9 mouse cellular contexts compared by ENCODE assay signal in genomic region chr13:21994896-21995295, GRCm38 (mm10). TPM values are rescaled to one million over a fixed set of nuclear protein-coding genes. Genes with fewer than 3 reads are reported as not detected.
DNase-seq lines count a peak whose midpoint lies in the region; ATAC-seq and TF ChIP-seq lines count a peak whose summit lies in the region.
"Had no signal": no experiment of that assay in that cellular context is flagged by ENCODE, and none has a peak within 500 bp of the region (broad histone marks: within the 10 kb centered on the region; RNA-seq: fewer than 3 reads in every experiment).

No protein-coding gene starts in this region.

- no peak overlapping the region for H3K9ac ChIP-seq in kidney, embryonic 14.5 days (ENCODE audit: low read depth, low read length)
- no peak overlapping the region for H3K9ac ChIP-seq in hindbrain, embryonic 16.5 days (ENCODE audit: low read depth, low read length)
- no peak overlapping the region for H3K9ac ChIP-seq in midbrain, embryonic 15.5 days

- H3K4me3 ChIP-seq in kidney, embryonic 14.5 days (ENCODE audit: low read length), result peak overlapping the region; percentile 38
- H3K4me3 ChIP-seq in hindbrain, embryonic 16.5 days (ENCODE audit: low read length), result peak overlapping the region; percentile 24
- peak overlapping the region; percentile 20; the same call in 1 of the 2 replicates for H3K4me3 ChIP-seq in midbrain, embryonic 15.5 days

- 0 out of 2 replicates have a peak, but pooled peaks cover 5% of the 10 kb centered on the region for H3K9me3 ChIP-seq in kidney, embryonic 14.5 days (ENCODE audit: control insufficient read depth, low read length)
- peaks cover 10% of the 10 kb centered on the region for H3K9me3 ChIP-seq in hindbrain, embryonic 16.5 days (ENCODE audit: control insufficient read depth, low read length)
- no peaks in the 10 kb centered on the region for H3K9me3 ChIP-seq in midbrain, embryonic 15.5 days

- ATAC-seq in kidney, embryonic 14.5 days (ENCODE audit: low FRiP score, low TSS enrichment), result no peak
- ATAC-seq in hindbrain, embryonic 16.5 days, result no peak
- ATAC-seq in midbrain, embryonic 15.5 days (replicated peaks), result no peak

- no peak for TF ChIP-seq POLR2A in brain, embryonic 14.5 days (IDR thresholded peaks at IDR 0.05; ENCODE audit: borderline replicate concordance, extremely low read depth, insufficient read depth, insufficient read length, poor library complexity, severe bottlenecking)

- TF ChIP-seq CTCF in brain, embryonic 14.5 days (IDR thresholded peaks at IDR 0.05; ENCODE audit: borderline replicate concordance, extremely low read depth, insufficient read depth, insufficient read length), result no peak

- peaks cover 49% of the 10 kb centered on the region for H3K27me3 ChIP-seq in kidney, embryonic 14.5 days (ENCODE audit: control insufficient read depth, insufficient read depth, low read length)
- peaks cover 49% of the 10 kb centered on the region for H3K27me3 ChIP-seq in hindbrain, embryonic 16.5 days (replicated peaks; ENCODE audit: control insufficient read depth, insufficient read depth, low read length)
- H3K27me3 ChIP-seq in midbrain, embryonic 15.5 days (replicated peaks), result peaks cover 76% of the 10 kb centered on the region

- no peaks in the 10 kb centered on the region for H3K4me1 ChIP-seq in kidney, embryonic 14.5 days (ENCODE audit: control insufficient read depth, insufficient read depth, low read length)
- H3K4me1 ChIP-seq in hindbrain, embryonic 16.5 days (ENCODE audit: control insufficient read depth, insufficient read depth, low read depth, low read length), result no peaks in the 10 kb centered on the region
- H3K4me1 ChIP-seq in midbrain, embryonic 15.5 days, result peaks cover 12% of the 10 kb centered on the region; the same call in 1 of the 2 replicates

- no peak overlapping the region for H3K27ac ChIP-seq in kidney, embryonic 14.5 days (ENCODE audit: low read depth, low read length)
- H3K27ac ChIP-seq in hindbrain, embryonic 16.5 days (ENCODE audit: low read depth, low read length), result no peak overlapping the region
- no peak overlapping the region for H3K27ac ChIP-seq in midbrain, embryonic 15.5 days

- peak overlapping the region; percentile 69 for H3K4me2 ChIP-seq in kidney, embryonic 14.5 days (replicated peaks; ENCODE audit: low read depth, low read length)
- H3K4me2 ChIP-seq in hindbrain, embryonic 16.5 days (ENCODE audit: low read length), result peak overlapping the region; percentile 48
- peak overlapping the region; percentile 34 for H3K4me2 ChIP-seq in midbrain, embryonic 15.5 days

- 5% methylated on average over 8 of the region's 8 CpGs for WGBS in kidney, embryonic 14.5 days
- 4% methylated on average over 8 of the region's 8 CpGs for WGBS in hindbrain, embryonic 16.5 days
- WGBS in midbrain, embryonic 15.5 days, result 6% methylated on average over 8 of the region's 8 CpGs

- H3K36me3 ChIP-seq in kidney, embryonic 14.5 days (ENCODE audit: control insufficient read depth, insufficient read depth, low read length), result no peaks in the 10 kb centered on the region
- H3K36me3 ChIP-seq in hindbrain, embryonic 16.5 days (ENCODE audit: control insufficient read depth, insufficient read depth, low read length), result no peaks in the 10 kb centered on the region
- no peaks in the 10 kb centered on the region for H3K36me3 ChIP-seq in midbrain, embryonic 15.5 days (replicated peaks)

- no peak for DNase-seq in kidney, adult 18-20 months
- peak; percentile 62 for DNase-seq in brain, embryonic 14.5 days (ENCODE audit: low read depth)
- no peak for DNase-seq in layer of hippocampus, adult 9-10 months (ENCODE audit: low spot score)
- DNase-seq in adrenal gland, adult 8-10 months, result no peak
- DNase-seq in ovary, postnatal 36 days (ENCODE audit: low spot score), result no peak

RNA-seq across cellular contexts. Expression of gene Pom121l2, which starts 13.9 kb away (rescaled TPM):
- 0.36 TPM in 1 of 2 replicates, not detected in the other for polyA plus RNA-seq in kidney, embryonic 14.5 days (2014; fragmentation: Nextera tagmentation; extraction: Ambion mirVana)
- polyA plus RNA-seq in brain, embryonic 14.5 days (2012; rRNA removed), result 0.04 TPM in 1 of 2 replicates, not detected in the other
- not detected in 2 replicates for polyA plus RNA-seq in hindbrain, embryonic 16.5 days (2015; fragmentation: Nextera tagmentation; extraction: Ambion mirVana)
- polyA plus RNA-seq in midbrain, embryonic 15.5 days (2015; fragmentation: Nextera tagmentation; extraction: Ambion mirVana), result not detected in 2 replicates
- not detected for total RNA-seq in adrenal gland, adult 8-10 months (2022)
- total RNA-seq: neutrophil, adult 5-6 weeks had no signal

RNA-seq across cellular contexts. Expression of gene Prss16, which starts 14.6 kb away (rescaled TPM):
- polyA plus RNA-seq in kidney, embryonic 14.5 days (2014; fragmentation: Nextera tagmentation; extraction: Ambion mirVana), result not detected in 2 replicates
- 0.08 and 0.21 TPM in 2 replicates for polyA plus RNA-seq in brain, embryonic 14.5 days (2012; rRNA removed)
- not detected in 2 replicates for polyA plus RNA-seq in hindbrain, embryonic 16.5 days (2015; fragmentation: Nextera tagmentation; extraction: Ambion mirVana)
- polyA plus RNA-seq in midbrain, embryonic 15.5 days (2015; fragmentation: Nextera tagmentation; extraction: Ambion mirVana), result not detected in 2 replicates
- total RNA-seq in adrenal gland, adult 8-10 months (2022), result under 1 TPM in 2 of 4 experiments, not detected in 2; 0.63 to 0.70 TPM

RNA-seq across cellular contexts. Expression of gene Hist1h2ah, which starts 40.5 kb away (rescaled TPM):
- polyA plus RNA-seq in kidney, embryonic 14.5 days (2014; fragmentation: Nextera tagmentation; extraction: Ambion mirVana), result 8.6 and 14.9 TPM in 2 replicates
- polyA plus RNA-seq in brain, embryonic 14.5 days (2012; rRNA removed), result 8.8 and 13.4 TPM in 2 replicates
- polyA plus RNA-seq in hindbrain, embryonic 16.5 days (2015; fragmentation: Nextera tagmentation; extraction: Ambion mirVana), result not detected in 2 replicates
- 1.9 TPM in 1 of 2 replicates, not detected in the other for polyA plus RNA-seq in midbrain, embryonic 15.5 days (2015; fragmentation: Nextera tagmentation; extraction: Ambion mirVana)
- total RNA-seq in adrenal gland, adult 8-10 months (2022), result 10 to 100 TPM in 2 of 4 experiments, 1 to 10 TPM in 1, not detected in 1; 6.0 to 18.5 (median 12.6) TPM

RNA-seq across cellular contexts. Expression of gene Hist1h2bk, which starts 40.8 kb away (rescaled TPM):
- polyA plus RNA-seq in kidney, embryonic 14.5 days (2014; fragmentation: Nextera tagmentation; extraction: Ambion mirVana), result 14.1 and 26.0 TPM in 2 replicates
- polyA plus RNA-seq in brain, embryonic 14.5 days (2012; rRNA removed), result 20.9 and 21.3 TPM in 2 replicates
- 0.70 and 0.87 TPM in 2 replicates for polyA plus RNA-seq in hindbrain, embryonic 16.5 days (2015; fragmentation: Nextera tagmentation; extraction: Ambion mirVana)
- polyA plus RNA-seq in midbrain, embryonic 15.5 days (2015; fragmentation: Nextera tagmentation; extraction: Ambion mirVana), result 0.54 and 0.63 TPM in 2 replicates
- 10 to 100 TPM; 22.5 to 31.6 (median 25.4) TPM for total RNA-seq in adrenal gland, adult 8-10 months (2022)

RNA-seq across cellular contexts. Expression of gene Hist1h4i, which starts 46.3 kb away (rescaled TPM):
- polyA plus RNA-seq in kidney, embryonic 14.5 days (2014; fragmentation: Nextera tagmentation; extraction: Ambion mirVana), result 33.2 and 38.0 TPM in 2 replicates
- polyA plus RNA-seq in brain, embryonic 14.5 days (2012; rRNA removed), result 20.0 and 40.1 TPM in 2 replicates
- polyA plus RNA-seq in hindbrain, embryonic 16.5 days (2015; fragmentation: Nextera tagmentation; extraction: Ambion mirVana), result 6.5 and 6.7 TPM in 2 replicates
- 5.7 and 7.7 TPM in 2 replicates for polyA plus RNA-seq in midbrain, embryonic 15.5 days (2015; fragmentation: Nextera tagmentation; extraction: Ambion mirVana)
- 10 to 100 TPM; 42.6 to 80.0 (median 56.7) TPM for total RNA-seq in adrenal gland, adult 8-10 months (2022)
